Mouse (Mus musculus) spleen, postnatal 4 days (tissue): ENCODE measurements around the gene Sv2c.
"Not testable (repeated sequence)": the region's sequence is repeated elsewhere in the genome, so short reads cannot be mapped to it uniquely, and the experiment has no call there.

Source experiments
- DNase-seq, 2 experiments: peaks; one replicate each; pipeline ENCODE4 v3.0.0; 2022; ENCODE audit warnings: low spot score in 2 of 2

The Sv2c gene

GRCm38 (mm10) chr13:96132401-96132816, at the start of gene Sv2c:
Gene Sv2c (minus strand): TSS chr13:96132577.
- DNase-seq, result no peak

GRCm38 (mm10) chr13:96180671-96181161, 48.3 kb upstream of the Sv2c start:
- DNase-seq, result no peak

GRCm38 (mm10) chr13:96175591-96176212, 43.3 kb upstream of the Sv2c start:
- DNase-seq, result no peak

GRCm38 (mm10) chr13:96173686-96174085, 41.3 kb upstream of the Sv2c start:
- no peak for DNase-seq

GRCm38 (mm10) chr13:96172290-96172689, 39.9 kb upstream of the Sv2c start:
- no peak for DNase-seq

GRCm38 (mm10) chr13:96168991-96169665, 36.8 kb upstream of the Sv2c start:
- no peak for DNase-seq

- no peak for DNase-seq
Measured at GRCm38 (mm10) chr13:96166593-96166992, 34.2 kb upstream of the Sv2c start.

GRCm38 (mm10) chr13:96133363-96134100, 1.2 kb upstream of the Sv2c start:
- no peak for DNase-seq

GRCm38 (mm10) chr13:96132833-96133232, 456 bp upstream of the Sv2c start:
- DNase-seq, result no peak

- no peak for DNase-seq
Measured at GRCm38 (mm10) chr13:96131911-96132310, 466 bp downstream of the Sv2c start.

GRCm38 (mm10) chr13:96131050-96131449, 1.3 kb downstream of the Sv2c start:
- no peak for DNase-seq

GRCm38 (mm10) chr13:96129081-96129480, 3.3 kb downstream of the Sv2c start:
- no peak for DNase-seq

- DNase-seq, result no peak
Measured at GRCm38 (mm10) chr13:96126669-96127068, 5.7 kb downstream of the Sv2c start.

- DNase-seq, result no peak
Measured at GRCm38 (mm10) chr13:96125011-96125410, 7.4 kb downstream of the Sv2c start.

- no peak for DNase-seq
Measured at GRCm38 (mm10) chr13:96112711-96113110, 19.7 kb downstream of the Sv2c start.

- no peak for DNase-seq
Measured at GRCm38 (mm10) chr13:96110767-96111166, 21.6 kb downstream of the Sv2c start.

GRCm38 (mm10) chr13:96106367-96106766, 26.0 kb downstream of the Sv2c start:
- DNase-seq, result no peak

- DNase-seq, result no peak
Measured at GRCm38 (mm10) chr13:96090929-96091328, 41.4 kb downstream of the Sv2c start.

GRCm38 (mm10) chr13:96085581-96086302, 46.6 kb downstream of the Sv2c start:
- no peak for DNase-seq

GRCm38 (mm10) chr13:96081754-96082153, 50.6 kb downstream of the Sv2c start, which contains the start of gene Gm17190:
Gene Gm17190 (plus strand): TSS chr13:96082054.
- not testable (repeated sequence) for DNase-seq

GRCm38 (mm10) chr13:96081276-96081675, 51.1 kb downstream of the Sv2c start, which contains the start of gene Gm20075:
Gene Gm20075 (minus strand): TSS chr13:96081376.
- DNase-seq, result not testable (repeated sequence)

GRCm38 (mm10) chr13:96073555-96073954, 58.8 kb downstream of the Sv2c start:
- DNase-seq, result no peak
